In genomic region chr17:45949141-45949540, GRCm38 (mm10) we compare ENCODE assay signal across 21 mouse cellular contexts.
DNase-seq lines count a peak whose midpoint lies in the region; TF ChIP-seq lines count a peak whose summit lies in the region.
"Had no signal": no experiment of that assay in that cellular context is flagged by ENCODE, and none has a peak within 500 bp of the region (broad histone marks: within the 10 kb centered on the region; RNA-seq: fewer than 3 reads in every experiment).

No protein-coding gene starts in this region.

- peak; percentile 43 to 57 for DNase-seq in lung, adult 18-20 months
- no peak for DNase-seq in lung, postnatal 14 days
- DNase-seq in lung, postnatal 25 days (ENCODE audit: low spot score) = peak; percentile 69
- DNase-seq in lung, postnatal 10 days = no peak
- no peak for DNase-seq in ES-E14 (ENCODE audit: low read depth, low spot score)
- DNase-seq: adrenal gland, adult 2 months; adrenal gland, postnatal 10 days; adrenal gland, postnatal 25 days; B cell, adult 2 months; cerebellum, adult 11 months; cerebellum, adult 18-20 months; cerebellum, adult 8-10 months; cerebellum, adult 9-11 months; cerebellum, postnatal 14 days; cerebellum, postnatal 36 days; embryo, embryonic 11 days had no signal

- H3K36me3 ChIP-seq in ES-E14 (ENCODE audit: control insufficient read depth, insufficient read depth, low read length, poor library complexity, severe bottlenecking) = no peaks in the 10 kb centered on the region
- H3K36me3 ChIP-seq: embryonic facial prominence, embryonic 13.5 days; embryonic facial prominence, embryonic 15.5 days; forebrain, embryonic 10.5 days; forebrain, embryonic 12.5 days had no signal

- H3K27ac ChIP-seq in ES-E14 (ENCODE audit: insufficient read depth, low read depth, low read length, poor library complexity, severe bottlenecking) = no peak overlapping the region
- H3K27ac ChIP-seq: embryonic facial prominence, embryonic 13.5 days; embryonic facial prominence, embryonic 15.5 days; forebrain, embryonic 10.5 days; forebrain, embryonic 12.5 days had no signal

- no peaks in the 10 kb centered on the region for H3K9me3 ChIP-seq in ES-E14 (ENCODE audit: control insufficient read depth, insufficient read depth, low read depth, low read length)
- H3K9me3 ChIP-seq: embryonic facial prominence, embryonic 13.5 days; embryonic facial prominence, embryonic 15.5 days; forebrain, embryonic 10.5 days; forebrain, embryonic 12.5 days had no signal

- in situ Hi-C loops in ES-E14 (cut with MboI; ENCODE audit: low sequenced_read_pairs in 2 of 2, unreplicated experiment in 2 of 2) = no loop called here

- H3K9ac ChIP-seq in ES-E14 (ENCODE audit: insufficient read depth, low read depth, low read length, poor library complexity, severe bottlenecking) = no peak overlapping the region
- H3K9ac ChIP-seq: embryonic facial prominence, embryonic 13.5 days; embryonic facial prominence, embryonic 15.5 days; forebrain, embryonic 12.5 days had no signal

- no peaks in the 10 kb centered on the region for H3K4me1 ChIP-seq in ES-E14 (ENCODE audit: control insufficient read depth in 2 of 2, insufficient read depth in 2 of 2, low read length in 2 of 2, poor library complexity in 1 of 2)
- H3K4me1 ChIP-seq: embryonic facial prominence, embryonic 15.5 days; forebrain, embryonic 12.5 days had no signal

- no peak overlapping the region for H3K4me3 ChIP-seq in ES-E14 (ENCODE audit: insufficient read depth in 1 of 2, low read depth in 1 of 2, low read length in 2 of 2, poor library complexity in 1 of 2, severe bottlenecking in 1 of 2)
- H3K4me3 ChIP-seq: embryonic facial prominence, embryonic 13.5 days; embryonic facial prominence, embryonic 15.5 days; erythroblast, embryonic 14.5 days; forebrain, embryonic 10.5 days; forebrain, embryonic 12.5 days had no signal

TF ChIP-seq in ES-E14, 5 proteins besides CTCF, POLR2A, EP300 and RAD21:
- TF ChIP-seq CHD2 (IDR thresholded peaks at IDR 0.05; ENCODE audit: low read depth, low read length) = peak; percentile 65; the same call in 1 of the 2 replicates
- no peak for TF ChIP-seq MAFK (IDR thresholded peaks at IDR 0.05; ENCODE audit: insufficient read depth, low read depth, low read length)

Comparison
In these comparisons a context has a peak if more than half of its experiments do, and no peak if none do; other contexts are left out.
1. DNase-seq: peak in lung, adult 18-20 months (2 of 2) and lung, postnatal 25 days (single experiment); none in lung, postnatal 14 days (single experiment), lung, postnatal 10 days (single experiment) and ES-E14 (single experiment).